Mouse (Mus musculus) testis, adult 2 months (tissue): ENCODE measurements around the gene Ntng2.

Experiments
- CTCF ChIP-seq: fragments of 200-500 bp; IDR thresholded peaks from 2 replicates; pipeline ENCODE4 v1.5.1; 2012; ENCODE audit warnings: low read depth, mild to moderate bottlenecking, inconsistent platforms, low read length, moderate library complexity; ENCODE audit not compliant: control insufficient read depth, insufficient read depth, insufficient replicate concordance
- POLR2A ChIP-seq: fragments of 200-500 bp; IDR thresholded peaks from 2 replicates; pipeline ENCODE4 v1.6.1; 2012; ENCODE audit warnings: low read depth, mild to moderate bottlenecking, inconsistent platforms, low read length, moderate library complexity; ENCODE audit not compliant: control insufficient read depth

DNA sequence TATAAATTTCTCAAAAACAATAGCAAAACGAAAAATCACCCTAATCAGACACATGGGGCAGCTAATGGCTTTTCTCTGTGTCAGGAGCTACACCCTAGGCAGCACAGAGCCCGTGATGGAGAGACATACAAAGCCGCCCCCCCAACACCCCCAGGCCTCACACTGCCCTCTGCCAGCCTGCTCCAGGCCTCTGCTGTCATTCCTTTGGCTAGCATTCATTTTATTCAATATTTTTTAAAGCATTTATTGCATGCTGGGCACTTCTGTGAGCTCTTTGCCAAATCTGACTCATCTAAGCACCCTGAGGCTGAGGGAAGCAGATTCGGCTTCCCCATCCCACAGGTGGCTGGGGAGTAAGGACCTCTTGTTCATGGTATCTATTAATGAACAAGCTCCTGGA, 26.1 kb downstream of the Ntng2 start:
- TF ChIP-seq POLR2A (no peak), CTCF (no peak)
